Mouse (Mus musculus): ENCODE measurements around the gene Car6. TPM values are rescaled to one million over a fixed set of nuclear protein-coding genes. Genes with fewer than 3 reads are reported as not detected.

Gene Car6
- total and polyA plus RNA-seq, 2 experiments from 2014 or later, result not detected

DNA sequence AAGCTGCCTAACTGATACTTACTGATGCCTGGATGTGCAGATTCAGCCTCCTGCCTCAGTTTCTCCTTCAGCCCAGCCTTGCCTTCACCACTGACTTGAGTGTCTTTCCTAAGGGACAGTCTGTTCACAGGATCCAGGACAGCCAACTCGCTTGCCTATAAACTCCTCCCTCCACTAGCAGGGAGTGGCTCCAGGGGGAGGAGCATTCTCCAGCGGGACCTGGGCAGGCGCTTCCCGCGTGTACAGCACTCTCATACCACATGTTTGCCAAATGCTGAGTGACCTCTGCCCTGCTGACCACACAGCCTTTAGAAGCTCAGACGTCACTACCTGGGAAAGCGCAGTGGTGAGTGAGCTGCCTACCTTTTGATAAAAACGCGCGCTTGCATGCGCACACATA lies 19.5 kb upstream of the Car6 start:
- no peaks in the 10 kb centered on the region for H3K4me1 ChIP-seq (ENCODE audit: insufficient read depth, low read length)
- H3K9me3 ChIP-seq (ENCODE audit: low read length), result no peaks in the 10 kb centered on the region
- H3K27ac ChIP-seq, result no peak overlapping the region
- H3K36me3 ChIP-seq (ENCODE audit: insufficient read depth, low read length), result no peaks in the 10 kb centered on the region
- H3K9ac ChIP-seq (replicated peaks; ENCODE audit: low read length), result no peak overlapping the region
- H3K4me2 ChIP-seq (ENCODE audit: low read depth, low read length), result no peak overlapping the region
- ATAC-seq, result no peak
- no peak for DNase-seq (ENCODE audit: low spot score)
- TF ChIP-seq CTCF (IDR thresholded peaks at IDR 0.05; ENCODE audit: low read depth), result no peak
- no peak overlapping the region for H3K4me3 ChIP-seq (ENCODE audit: low read length)
- 23% methylated on average over 11 of the region's 11 CpGs for WGBS
- no peaks in the 10 kb centered on the region for H3K27me3 ChIP-seq (ENCODE audit: insufficient read depth, low read length)

DNA sequence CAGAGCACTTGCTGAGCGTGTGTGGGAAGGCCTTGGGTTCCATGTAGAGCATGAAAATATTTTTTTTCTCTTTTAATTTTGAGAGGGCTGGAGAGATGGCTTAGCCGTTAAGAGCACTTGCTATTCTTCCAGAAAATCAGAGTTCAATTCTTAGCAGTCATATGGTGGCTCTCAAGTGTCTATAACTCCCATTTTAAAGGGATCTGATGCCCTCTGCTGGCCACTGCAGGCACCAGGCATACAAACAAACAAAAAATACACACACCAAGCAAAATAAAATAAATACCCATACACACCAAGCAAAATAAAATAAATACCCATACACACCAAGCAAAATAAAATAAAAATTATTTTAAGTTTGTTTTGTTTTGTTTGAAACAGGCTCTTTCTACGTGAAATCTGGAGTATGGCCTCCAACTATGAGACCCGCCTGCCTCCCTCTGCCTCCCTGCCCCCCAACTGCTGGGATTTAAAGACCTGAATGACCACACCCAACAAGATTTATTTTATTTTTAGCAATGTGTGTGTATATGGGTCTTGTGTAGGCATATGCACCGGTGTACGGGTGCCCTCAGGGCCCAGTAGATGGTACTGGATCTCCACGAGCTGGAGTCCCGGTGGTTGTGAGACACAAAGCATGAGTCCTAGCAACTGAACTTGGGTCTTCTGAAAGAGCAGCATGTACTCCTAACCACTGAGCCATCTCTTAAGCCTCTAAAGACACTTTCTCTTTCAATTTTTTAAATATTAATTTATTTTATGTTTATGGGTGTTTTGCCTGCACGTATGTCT lies 18.6 kb upstream of the Car6 start:
- TF ChIP-seq CTCF (IDR thresholded peaks at IDR 0.05; ENCODE audit: low read depth), result peak; percentile 79

DNA sequence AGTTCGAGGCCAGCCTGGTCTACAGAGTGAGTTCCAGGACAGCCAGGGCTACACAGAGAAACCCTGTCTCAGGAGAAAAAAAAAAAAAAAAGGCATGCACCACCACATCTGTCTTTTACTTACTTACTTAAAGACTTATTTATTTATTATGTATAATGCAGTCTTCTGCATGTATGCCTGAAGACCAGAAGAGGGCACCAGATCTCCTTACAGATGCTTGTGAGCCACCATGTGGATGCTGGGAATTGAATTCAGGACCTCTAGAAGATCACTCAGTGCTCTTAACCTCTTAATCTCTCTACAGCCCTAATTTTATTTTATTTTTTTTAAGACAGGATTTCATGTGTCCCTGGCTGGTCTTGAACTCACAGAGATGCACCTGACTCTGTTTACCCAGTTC lies 16.8 kb upstream of the Car6 start:
- no peak overlapping the region for H3K4me3 ChIP-seq (ENCODE audit: low read length)
- H3K36me3 ChIP-seq (ENCODE audit: insufficient read depth, low read length), result no peaks in the 10 kb centered on the region
- DNase-seq (ENCODE audit: low spot score) (no peak), ATAC-seq (no peak)
- H3K9me3 ChIP-seq (ENCODE audit: low read length), result no peaks in the 10 kb centered on the region
- H3K27me3 ChIP-seq (ENCODE audit: insufficient read depth, low read length), result no peaks in the 10 kb centered on the region
- WGBS, result 75% methylated on average over 1 of the region's 1 CpGs
- H3K9ac ChIP-seq (replicated peaks; ENCODE audit: low read length), result no peak overlapping the region
- H3K4me1 ChIP-seq (ENCODE audit: insufficient read depth, low read length), result no peaks in the 10 kb centered on the region
- no peak overlapping the region for H3K4me2 ChIP-seq (ENCODE audit: low read depth, low read length)
- H3K27ac ChIP-seq, result no peak overlapping the region
- no peak for TF ChIP-seq CTCF (IDR thresholded peaks at IDR 0.05; ENCODE audit: low read depth)

More for the DNA sequence above, 18.6 kb upstream of the Car6 start:
- Histone ChIP-seq H3K9ac (replicated peaks; ENCODE audit: low read length) (no peak overlapping the region), H3K4me2 (ENCODE audit: low read depth, low read length) (no peak overlapping the region), H3K27me3 (ENCODE audit: insufficient read depth, low read length) (no peaks in the 10 kb centered on the region), H3K4me1 (ENCODE audit: insufficient read depth, low read length) (no peaks in the 10 kb centered on the region), H3K4me3 (ENCODE audit: low read length) (no peak overlapping the region), H3K36me3 (ENCODE audit: insufficient read depth, low read length) (no peaks in the 10 kb centered on the region), H3K9me3 (ENCODE audit: low read length) (no peaks in the 10 kb centered on the region), H3K27ac (no peak overlapping the region)
- 71% methylated on average over 9 of the region's 9 CpGs for WGBS
- ATAC-seq (0 out of 2 replicates have a peak, but pooled peaks have one; percentile 47), DNase-seq (ENCODE audit: low spot score) (peak; percentile 86)

DNA sequence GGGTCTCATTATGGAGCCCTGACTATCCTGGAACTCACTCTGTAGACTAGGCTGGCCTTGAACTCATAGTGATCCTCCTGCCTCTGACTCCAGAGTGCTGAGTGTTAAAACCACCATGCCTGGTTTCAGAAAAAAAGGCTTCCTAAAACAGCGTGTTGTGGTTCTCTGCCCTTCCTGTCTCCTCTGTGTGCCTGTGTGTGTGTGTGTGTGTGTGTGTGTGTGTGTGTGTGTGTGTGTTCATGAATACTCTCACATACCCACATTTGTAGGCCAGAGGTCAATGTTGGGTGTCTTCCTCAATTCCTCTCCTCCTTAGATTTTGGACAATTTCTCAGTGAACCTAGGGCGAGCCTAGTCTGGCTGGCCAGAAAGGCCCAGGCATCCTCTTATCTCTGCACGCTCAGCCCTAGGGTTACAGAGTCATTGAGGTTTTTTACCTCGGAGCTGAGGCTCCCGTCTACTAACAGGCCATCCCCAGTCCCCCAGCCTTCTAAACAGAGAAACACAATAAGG lies 16.0 kb upstream of the Car6 start:
- no peak for DNase-seq (ENCODE audit: low spot score)
- WGBS, result 74% methylated on average over 5 of the region's 5 CpGs
- H3K9me3 ChIP-seq (ENCODE audit: low read length), result no peaks in the 10 kb centered on the region

DNA sequence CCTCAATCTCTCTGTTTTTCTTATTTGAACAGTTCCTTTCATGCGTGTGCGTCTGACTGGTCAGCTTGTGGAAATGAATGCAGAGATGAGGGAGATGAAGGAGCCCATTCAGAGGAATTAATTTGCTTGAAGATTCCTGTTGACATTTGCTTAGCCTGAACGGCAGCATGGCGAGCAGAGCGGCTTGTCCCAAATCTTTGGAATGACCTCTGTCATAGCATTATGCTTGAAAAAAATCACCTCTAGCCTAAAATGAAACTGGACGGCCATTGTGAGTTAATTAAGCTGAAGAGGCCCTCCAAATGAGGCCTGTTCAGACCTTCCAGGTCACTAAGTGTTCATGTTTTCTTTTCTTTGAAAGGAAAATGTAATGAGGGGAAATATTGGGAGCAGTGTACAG lies 15.3 kb upstream of the Car6 start:
- Histone ChIP-seq H3K4me1 (ENCODE audit: insufficient read depth, low read length) (no peaks in the 10 kb centered on the region), H3K9ac (replicated peaks; ENCODE audit: low read length) (no peak overlapping the region), H3K4me2 (ENCODE audit: low read depth, low read length) (no peak overlapping the region), H3K27ac (no peak overlapping the region), H3K4me3 (ENCODE audit: low read length) (no peak overlapping the region), H3K27me3 (ENCODE audit: insufficient read depth, low read length) (no peaks in the 10 kb centered on the region), H3K9me3 (ENCODE audit: low read length) (no peaks in the 10 kb centered on the region), H3K36me3 (ENCODE audit: insufficient read depth, low read length) (no peaks in the 10 kb centered on the region)
- DNase-seq (ENCODE audit: low spot score) (no peak), ATAC-seq (no peak)
- no peak for TF ChIP-seq CTCF (IDR thresholded peaks at IDR 0.05; ENCODE audit: low read depth)
- 47% methylated on average over 6 of the region's 6 CpGs for WGBS

More for the DNA sequence above, 16.0 kb upstream of the Car6 start:
- no peaks in the 10 kb centered on the region for H3K27me3 ChIP-seq (ENCODE audit: insufficient read depth, low read length)
- ATAC-seq, result no peak
- H3K4me1 ChIP-seq (ENCODE audit: insufficient read depth, low read length), result no peaks in the 10 kb centered on the region
- no peak overlapping the region for H3K4me3 ChIP-seq (ENCODE audit: low read length)
- no peak overlapping the region for H3K27ac ChIP-seq
- no peak overlapping the region for H3K4me2 ChIP-seq (ENCODE audit: low read depth, low read length)
- no peak for TF ChIP-seq CTCF (IDR thresholded peaks at IDR 0.05; ENCODE audit: low read depth)
- H3K36me3 ChIP-seq (ENCODE audit: insufficient read depth, low read length), result no peaks in the 10 kb centered on the region
- no peak overlapping the region for H3K9ac ChIP-seq (replicated peaks; ENCODE audit: low read length)

DNA sequence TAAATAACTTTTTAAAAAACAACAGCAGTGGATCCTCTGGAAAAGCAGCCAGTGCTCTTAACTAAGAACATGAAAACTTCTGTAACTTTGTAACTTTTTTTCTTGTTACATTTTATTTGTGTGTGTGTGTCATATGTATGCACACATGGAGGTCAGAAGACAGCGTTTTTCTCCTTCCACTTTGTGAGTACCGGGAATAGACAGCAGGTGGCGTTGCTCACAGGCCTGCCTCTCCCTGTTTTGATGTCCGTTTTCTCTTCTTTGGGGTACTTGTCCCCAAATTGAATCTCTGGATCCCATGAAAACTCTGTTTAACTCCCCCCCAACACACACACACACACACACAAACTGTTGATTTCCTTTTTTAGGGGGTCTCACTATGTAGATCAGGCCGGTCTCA lies 12.8 kb upstream of the Car6 start:
- Histone ChIP-seq H3K9ac (replicated peaks; ENCODE audit: low read length) (no peak overlapping the region), H3K27me3 (ENCODE audit: insufficient read depth, low read length) (no peaks in the 10 kb centered on the region), H3K4me2 (ENCODE audit: low read depth, low read length) (no peak overlapping the region), H3K27ac (no peak overlapping the region), H3K4me3 (ENCODE audit: low read length) (no peak overlapping the region), H3K9me3 (ENCODE audit: low read length) (no peaks in the 10 kb centered on the region), H3K36me3 (ENCODE audit: insufficient read depth, low read length) (no peaks in the 10 kb centered on the region), H3K4me1 (ENCODE audit: insufficient read depth, low read length) (no peaks in the 10 kb centered on the region)
- no peak for DNase-seq (ENCODE audit: low spot score)
- peak; percentile 59 for TF ChIP-seq CTCF (IDR thresholded peaks at IDR 0.05; ENCODE audit: low read depth)
- ATAC-seq, result no peak
- WGBS, result 30% methylated on average over 5 of the region's 5 CpGs

DNA sequence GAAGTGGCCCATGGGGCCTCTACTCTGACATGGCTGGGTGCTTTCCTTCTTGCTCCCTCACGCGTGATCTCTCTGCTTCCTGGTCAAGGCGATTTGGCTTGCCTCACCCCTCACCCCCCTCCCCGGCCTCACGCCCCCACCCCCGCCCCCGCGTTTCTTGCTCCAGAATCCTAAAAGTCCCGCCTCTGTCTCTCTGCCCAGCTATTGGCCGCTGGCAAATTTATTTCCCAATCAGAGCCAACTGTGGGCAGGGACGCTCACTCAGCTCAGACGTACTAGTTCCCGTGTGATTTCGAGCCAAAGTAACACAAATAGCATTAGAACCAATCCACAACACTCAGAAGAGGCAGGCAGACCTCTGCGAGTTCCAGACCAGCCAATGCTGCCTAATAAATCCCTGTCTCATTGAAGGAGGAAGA lies 11.4 kb upstream of the Car6 start:
- Histone ChIP-seq H3K27ac (no peak overlapping the region), H3K9me3 (ENCODE audit: low read length) (no peaks in the 10 kb centered on the region), H3K4me1 (ENCODE audit: insufficient read depth, low read length) (no peaks in the 10 kb centered on the region), H3K36me3 (ENCODE audit: insufficient read depth, low read length) (no peaks in the 10 kb centered on the region), H3K4me2 (ENCODE audit: low read depth, low read length) (peak overlapping the region; percentile 47), H3K9ac (replicated peaks; ENCODE audit: low read length) (no peak overlapping the region), H3K27me3 (ENCODE audit: insufficient read depth, low read length) (no peaks in the 10 kb centered on the region), H3K4me3 (ENCODE audit: low read length) (peak overlapping the region; percentile 2; the same call in 1 of the 2 replicates)
- peak; percentile 84 for DNase-seq (ENCODE audit: low spot score)
- ATAC-seq, result peak; percentile 92
- TF ChIP-seq CTCF (IDR thresholded peaks at IDR 0.05; ENCODE audit: low read depth), result no peak
- WGBS, result 4% methylated on average over 15 of the region's 15 CpGs

Measured in hindbrain, postnatal 0 days (tissue).